Mouse (Mus musculus) embryonic facial prominence, embryonic 15.5 days (tissue): ENCODE data around the gene L3mbtl1. TPM values are rescaled to one million over a fixed set of nuclear protein-coding genes. Genes with fewer than 3 reads are reported as not detected.

Experiments
- ATAC-seq: fragments of 200-750 bp; cut with Nextera tagmentation; 2 replicates; pipeline ENCODE4 v1.8.0; 2017; ENCODE audit warnings: low read depth, moderate TSS enrichment; ENCODE audit not compliant: insufficient number of reproducible peaks, low FRiP score, low TSS enrichment
- H3K27ac ChIP-seq: fragments of 300-500 bp; sonication (generic); replicated peaks from 2 replicates; pipeline ENCODE4 v1.5.1; 2015; ENCODE audit warnings: mild to moderate bottlenecking, inconsistent platforms
- H3K27me3 ChIP-seq: fragments of 300-500 bp; sonication (generic); 2 replicates; pipeline ENCODE4 v1.6.1; 2015; ENCODE audit warnings: inconsistent platforms
- H3K36me3 ChIP-seq: fragments of 300-500 bp; sonication (generic); 2 replicates; pipeline ENCODE4 v1.6.1; 2015; ENCODE audit warnings: mild to moderate bottlenecking, inconsistent platforms
- H3K4me1 ChIP-seq: fragments of 300-500 bp; sonication (generic); 2 replicates; pipeline ENCODE4 v1.6.1; 2015; ENCODE audit warnings: inconsistent platforms
- H3K4me2 ChIP-seq: fragments of 300-500 bp; sonication (generic); replicated peaks from 2 replicates; pipeline ENCODE4 v1.6.1; 2015; ENCODE audit warnings: mild to moderate bottlenecking, inconsistent platforms
- H3K4me3 ChIP-seq: fragments of 300-500 bp; sonication (generic); replicated peaks from 2 replicates; pipeline ENCODE4 v1.5.1; 2015; ENCODE audit warnings: mild to moderate bottlenecking, inconsistent platforms
- H3K9ac ChIP-seq: fragments of 300-500 bp; sonication (generic); 2 replicates; pipeline ENCODE4 v1.6.1; 2015; ENCODE audit warnings: inconsistent platforms
- H3K9me3 ChIP-seq: fragments of 300-500 bp; sonication (generic); replicated peaks from 2 replicates; pipeline ENCODE4 v1.6.1; 2016; ENCODE audit warnings: inconsistent platforms
- WGBS: fragments of 180-500 bp; shearing (Covaris S2); methylation state at CpG from one replicate; pipeline ENCODE4 v1.1.7; 2015; 5-methylcytosine and 5-hydroxymethylcytosine counted together
- polyA plus RNA-seq: library from polyadenylated mRNA; unstranded; fragments of >200 nt; fragmentation: Nextera tagmentation; extraction: Ambion mirVana; gene quantifications from 2 replicates; pipeline ENCODE4 v1.2.1, GENCODE M21; 2015

L3mbtl1 gene
- polyA plus RNA-seq, 1 experiment from 2014 or later: 0.48 TPM

- Histone ChIP-seq H3K4me1 (peaks cover 12% of the 10 kb centered on the region), H3K4me3 (peak overlapping the region; percentile 55), H3K9ac (no peak overlapping the region), H3K9me3 (no peaks in the 10 kb centered on the region), H3K4me2 (peak overlapping the region; percentile 98), H3K36me3 (peaks cover 21% of the 10 kb centered on the region), H3K27me3 (peaks cover 18% of the 10 kb centered on the region), H3K27ac (no peak overlapping the region)
- whole genome bisulfite sequencing: 7% methylated on average over 11 of the region's 11 CpGs
- no peak for ATAC-seq
Measured at GRCm38 (mm10) chr2:162943931-162944330, 659 bp downstream of the L3mbtl1 start.

- WGBS: 90% methylated on average over 5 of the region's 5 CpGs
- Histone ChIP-seq H3K9me3 (no peaks in the 10 kb centered on the region), H3K4me3 (no peak overlapping the region)
Measured at GRCm38 (mm10) chr2:162946964-162947363, 3.7 kb downstream of the L3mbtl1 start.

GRCm38 (mm10) chr2:162947736-162948135 is 4.5 kb downstream of the L3mbtl1 start:
- Histone ChIP-seq H3K9me3 (no peaks in the 10 kb centered on the region), H3K4me1 (peaks cover 12% of the 10 kb centered on the region), H3K27ac (no peak overlapping the region), H3K9ac (no peak overlapping the region), H3K36me3 (no peaks in the 10 kb centered on the region), H3K4me3 (peak overlapping the region; percentile 26), H3K4me2 (peak overlapping the region; percentile 44), H3K27me3 (peaks cover 18% of the 10 kb centered on the region)
- no peak for ATAC-seq
- WGBS: 31% methylated on average over 15 of the region's 15 CpGs

More at GRCm38 (mm10) chr2:162946964-162947363, 3.7 kb downstream of the L3mbtl1 start:
- Histone ChIP-seq H3K9ac (no peak overlapping the region), H3K36me3 (no peaks in the 10 kb centered on the region), H3K4me2 (no peak overlapping the region), H3K27ac (no peak overlapping the region), H3K27me3 (peaks cover 18% of the 10 kb centered on the region), H3K4me1 (peaks cover 12% of the 10 kb centered on the region)
- no peak for ATAC-seq

- Histone ChIP-seq H3K4me1 (peaks cover 7% of the 10 kb centered on the region), H3K4me2 (peak overlapping the region; percentile 44), H3K27ac (no peak overlapping the region), H3K27me3 (peaks cover 14% of the 10 kb centered on the region), H3K9me3 (no peaks in the 10 kb centered on the region), H3K36me3 (no peaks in the 10 kb centered on the region), H3K9ac (no peak overlapping the region), H3K4me3 (peak overlapping the region; percentile 26)
- ATAC-seq: no peak
- 54% methylated on average over 14 of the region's 14 CpGs for whole genome bisulfite sequencing
Measured at GRCm38 (mm10) chr2:162948221-162948620, 4.9 kb downstream of the L3mbtl1 start.

GRCm38 (mm10) chr2:162950776-162951175 is 7.5 kb downstream of the L3mbtl1 start:
- no peak for ATAC-seq
- Histone ChIP-seq H3K27me3 (0 out of 2 replicates have a peak, but pooled peaks cover 4% of the 10 kb centered on the region), H3K4me2 (no peak overlapping the region), H3K36me3 (no peaks in the 10 kb centered on the region), H3K9me3 (no peaks in the 10 kb centered on the region), H3K27ac (no peak overlapping the region), H3K4me1 (no peaks in the 10 kb centered on the region), H3K4me3 (no peak overlapping the region), H3K9ac (no peak overlapping the region)
- 85% methylated on average over 2 of the region's 2 CpGs for WGBS

- no peak for ATAC-seq
- WGBS: 97% methylated on average over 2 of the region's 2 CpGs
- no peak overlapping the region for H3K9ac ChIP-seq
- no peaks in the 10 kb centered on the region for H3K36me3 ChIP-seq
- H3K4me1 ChIP-seq: no peaks in the 10 kb centered on the region
- no peaks in the 10 kb centered on the region for H3K9me3 ChIP-seq
- H3K4me3 ChIP-seq: no peak overlapping the region
- no peak overlapping the region for H3K27ac ChIP-seq
- H3K4me2 ChIP-seq: no peak overlapping the region
- H3K27me3 ChIP-seq: no peaks in the 10 kb centered on the region
Measured at GRCm38 (mm10) chr2:162956843-162957242, 13.6 kb downstream of the L3mbtl1 start.

GRCm38 (mm10) chr2:162961321-162961720 is 18.0 kb downstream of the L3mbtl1 start:
- Histone ChIP-seq H3K9me3 (no peaks in the 10 kb centered on the region), H3K4me1 (no peaks in the 10 kb centered on the region), H3K9ac (no peak overlapping the region), H3K4me3 (no peak overlapping the region), H3K4me2 (no peak overlapping the region), H3K27me3 (no peaks in the 10 kb centered on the region), H3K36me3 (no peaks in the 10 kb centered on the region), H3K27ac (no peak overlapping the region)
- no peak for ATAC-seq
- WGBS: 58% methylated on average over 8 of the region's 10 CpGs

- H3K9ac ChIP-seq: no peak overlapping the region
- no peak overlapping the region for H3K27ac ChIP-seq
- no peak for ATAC-seq
- 77% methylated on average over 2 of the region's 2 CpGs for WGBS
- no peaks in the 10 kb centered on the region for H3K9me3 ChIP-seq
- H3K4me1 ChIP-seq: no peaks in the 10 kb centered on the region
- no peaks in the 10 kb centered on the region for H3K36me3 ChIP-seq
- H3K4me3 ChIP-seq: no peak overlapping the region
- no peaks in the 10 kb centered on the region for H3K27me3 ChIP-seq
- H3K4me2 ChIP-seq: no peak overlapping the region
Measured at GRCm38 (mm10) chr2:162966734-162967133, 23.5 kb downstream of the L3mbtl1 start.

- no peak overlapping the region for H3K9ac ChIP-seq
- ATAC-seq: no peak
- WGBS: 12% methylated on average over 5 of the region's 5 CpGs
Measured at GRCm38 (mm10) chr2:162968357-162968756, 25.1 kb downstream of the L3mbtl1 start.

GRCm38 (mm10) chr2:162969101-162969500 is 25.8 kb downstream of the L3mbtl1 start:
- no peak overlapping the region for H3K9ac ChIP-seq
- 85% methylated on average over 3 of the region's 3 CpGs for WGBS

More at GRCm38 (mm10) chr2:162968357-162968756, 25.1 kb downstream of the L3mbtl1 start:
- Histone ChIP-seq H3K4me2 (no peak overlapping the region), H3K27ac (no peak overlapping the region), H3K9me3 (no peaks in the 10 kb centered on the region), H3K4me1 (peaks cover 2% of the 10 kb centered on the region), H3K36me3 (no peaks in the 10 kb centered on the region), H3K4me3 (no peak overlapping the region), H3K27me3 (no peaks in the 10 kb centered on the region)

GRCm38 (mm10) chr2:162970896-162971295 is 27.6 kb downstream of the L3mbtl1 start:
- H3K27ac ChIP-seq: no peak overlapping the region
- WGBS: 82% methylated on average over 6 of the region's 6 CpGs
- no peaks in the 10 kb centered on the region for H3K9me3 ChIP-seq

More at GRCm38 (mm10) chr2:162969101-162969500, 25.8 kb downstream of the L3mbtl1 start:
- Histone ChIP-seq H3K36me3 (no peaks in the 10 kb centered on the region), H3K4me2 (no peak overlapping the region), H3K27me3 (no peaks in the 10 kb centered on the region), H3K4me1 (peaks cover 10% of the 10 kb centered on the region), H3K27ac (no peak overlapping the region), H3K4me3 (no peak overlapping the region), H3K9me3 (no peaks in the 10 kb centered on the region)
- no peak for ATAC-seq

GRCm38 (mm10) chr2:162972752-162973151 is 29.5 kb downstream of the L3mbtl1 start:
- no peak overlapping the region for H3K4me2 ChIP-seq
- 57% methylated on average over 7 of the region's 7 CpGs for WGBS
- H3K4me3 ChIP-seq: no peak overlapping the region
- H3K27me3 ChIP-seq: no peaks in the 10 kb centered on the region
- no peak overlapping the region for H3K9ac ChIP-seq
- no peaks in the 10 kb centered on the region for H3K36me3 ChIP-seq
- ATAC-seq: no peak
- H3K9me3 ChIP-seq: no peaks in the 10 kb centered on the region
- no peak overlapping the region for H3K27ac ChIP-seq
- peaks cover 23% of the 10 kb centered on the region for H3K4me1 ChIP-seq

More at GRCm38 (mm10) chr2:162970896-162971295, 27.6 kb downstream of the L3mbtl1 start:
- Histone ChIP-seq H3K27me3 (no peaks in the 10 kb centered on the region), H3K4me3 (no peak overlapping the region), H3K9ac (no peak overlapping the region), H3K4me1 (peaks cover 23% of the 10 kb centered on the region), H3K36me3 (no peaks in the 10 kb centered on the region), H3K4me2 (no peak overlapping the region)
- no peak for ATAC-seq
